Mouse (Mus musculus) embryonic fibroblast, embryonic 13.5 days (primary cell): ENCODE results near the gene Ngef. TPM values are rescaled to one million over a fixed set of nuclear protein-coding genes. Genes with fewer than 3 reads are reported as not detected.

Experiments
- H3K27ac ChIP-seq: 2 replicates; pipeline ENCODE4 v1.5.1; 2012; ENCODE audit warnings: low read length, control low read depth, inconsistent platforms; ENCODE audit not compliant: insufficient read depth
- H3K4me1 ChIP-seq: 2 replicates; pipeline ENCODE4 v1.6.1; 2011; ENCODE audit warnings: low read length; ENCODE audit not compliant: control insufficient read depth, insufficient read depth
- H3K4me3 ChIP-seq: 2 replicates; pipeline ENCODE4 v1.5.1; 2011; ENCODE audit warnings: mild to moderate bottlenecking, control low read depth, low read length; ENCODE audit not compliant: insufficient read depth
- CTCF ChIP-seq: IDR thresholded peaks from 2 replicates; pipeline ENCODE4 v1.5.1; 2011; ENCODE audit warnings: mild to moderate bottlenecking, control low read depth, low read length, moderate library complexity, borderline replicate concordance; ENCODE audit not compliant: insufficient read depth
- POLR2A ChIP-seq: IDR thresholded peaks from 2 replicates; pipeline ENCODE4 v1.6.1; 2011; ENCODE audit warnings: low read depth, mild to moderate bottlenecking, control low read depth, low read length, moderate library complexity
- polyA plus RNA-seq: library from polyadenylated mRNA; stranded (reverse); fragments of >200 nt; gene quantifications from 2 replicates; pipeline ENCODE4 v1.2.4, GENCODE M21; 2011; ENCODE audit warnings: low read depth; ENCODE audit not compliant: missing spikeins, insufficient read length

Gene Ngef
- polyA plus RNA-seq, result 0.68 and 1.2 TPM in 2 replicates

- Histone ChIP-seq H3K27ac (no peak within 1 kb of the TSS), H3K4me3 (no peak within 1 kb of the TSS), H3K4me1 (no peaks in the 10 kb centered on the region)
- TF ChIP-seq POLR2A (no peak), CTCF (no peak)
Measured at GRCm38 (mm10) chr1:87573800-87574215, at the start of gene Ngef. Ngef (minus strand) TSS chr1:87573870.

GRCm38 (mm10) chr1:87621858-87622279, 48.2 kb upstream of the Ngef start:
- H3K27ac ChIP-seq, result no peak overlapping the region
- no peak overlapping the region for H3K4me3 ChIP-seq
- H3K4me1 ChIP-seq, result peaks cover 2% of the 10 kb centered on the region; the same call in 1 of the 2 replicates
- TF ChIP-seq CTCF, result no peak
- no peak for TF ChIP-seq POLR2A

GRCm38 (mm10) chr1:87621146-87621857, 47.6 kb upstream of the Ngef start:
- peaks cover 2% of the 10 kb centered on the region; the same call in 1 of the 2 replicates for H3K4me1 ChIP-seq
- TF ChIP-seq CTCF, result no peak
- TF ChIP-seq POLR2A, result no peak
- no peak overlapping the region for H3K4me3 ChIP-seq
- H3K27ac ChIP-seq, result no peak overlapping the region

GRCm38 (mm10) chr1:87620693-87621092, 47.0 kb upstream of the Ngef start:
- H3K27ac ChIP-seq, result no peak overlapping the region
- H3K4me1 ChIP-seq, result peaks cover 2% of the 10 kb centered on the region; the same call in 1 of the 2 replicates
- no peak for TF ChIP-seq POLR2A
- no peak for TF ChIP-seq CTCF
- no peak overlapping the region for H3K4me3 ChIP-seq

GRCm38 (mm10) chr1:87620211-87620668, 46.6 kb upstream of the Ngef start, which contains the start of gene Inpp5d:
Inpp5d (plus strand) TSS chr1:87620312.
- peaks cover 2% of the 10 kb centered on the region; the same call in 1 of the 2 replicates for H3K4me1 ChIP-seq
- no peak within 1 kb of the TSS for H3K27ac ChIP-seq
- no peak within 1 kb of the TSS for H3K4me3 ChIP-seq
- no peak for TF ChIP-seq CTCF
- TF ChIP-seq POLR2A, result no peak

- no peaks in the 10 kb centered on the region for H3K4me1 ChIP-seq
- no peak for TF ChIP-seq CTCF
- TF ChIP-seq POLR2A, result no peak
- no peak overlapping the region for H3K27ac ChIP-seq
- H3K4me3 ChIP-seq, result no peak overlapping the region
Measured at GRCm38 (mm10) chr1:87614576-87615295, 41.1 kb upstream of the Ngef start.

- Histone ChIP-seq H3K4me3 (no peak overlapping the region), H3K27ac (no peak overlapping the region), H3K4me1 (no peaks in the 10 kb centered on the region)
- TF ChIP-seq POLR2A (no peak), CTCF (peak; percentile 66)
Measured at GRCm38 (mm10) chr1:87608416-87609046, 34.9 kb upstream of the Ngef start.

GRCm38 (mm10) chr1:87607385-87608091, 33.9 kb upstream of the Ngef start:
- TF ChIP-seq CTCF (no peak), POLR2A (no peak)
- Histone ChIP-seq H3K27ac (no peak overlapping the region), H3K4me1 (no peaks in the 10 kb centered on the region), H3K4me3 (no peak overlapping the region)

- Histone ChIP-seq H3K27ac (no peak overlapping the region), H3K4me1 (no peaks in the 10 kb centered on the region), H3K4me3 (no peak overlapping the region)
- TF ChIP-seq POLR2A (no peak), CTCF (no peak)
Measured at GRCm38 (mm10) chr1:87605296-87605695, 31.6 kb upstream of the Ngef start.

- no peak overlapping the region for H3K27ac ChIP-seq
- H3K4me1 ChIP-seq, result no peaks in the 10 kb centered on the region
- TF ChIP-seq CTCF (no peak), POLR2A (no peak)
- H3K4me3 ChIP-seq, result no peak overlapping the region
Measured at GRCm38 (mm10) chr1:87603389-87603788, 29.7 kb upstream of the Ngef start.
